Mouse (Mus musculus) CD4-positive, CD25-positive, alpha-beta regulatory T cell, adult 2 months (primary cell): Measurements from ENCODE around the gene Senp3.
A peak's percentile ranks its signal among the peaks of the same experiment; 100 is the strongest.

Source experiments
- DNase-seq: peaks from one replicate; pipeline ENCODE4 v3.0.0-alpha.2; 2012; ENCODE audit warnings: low read depth, low spot score

Senp3 gene

DNA sequence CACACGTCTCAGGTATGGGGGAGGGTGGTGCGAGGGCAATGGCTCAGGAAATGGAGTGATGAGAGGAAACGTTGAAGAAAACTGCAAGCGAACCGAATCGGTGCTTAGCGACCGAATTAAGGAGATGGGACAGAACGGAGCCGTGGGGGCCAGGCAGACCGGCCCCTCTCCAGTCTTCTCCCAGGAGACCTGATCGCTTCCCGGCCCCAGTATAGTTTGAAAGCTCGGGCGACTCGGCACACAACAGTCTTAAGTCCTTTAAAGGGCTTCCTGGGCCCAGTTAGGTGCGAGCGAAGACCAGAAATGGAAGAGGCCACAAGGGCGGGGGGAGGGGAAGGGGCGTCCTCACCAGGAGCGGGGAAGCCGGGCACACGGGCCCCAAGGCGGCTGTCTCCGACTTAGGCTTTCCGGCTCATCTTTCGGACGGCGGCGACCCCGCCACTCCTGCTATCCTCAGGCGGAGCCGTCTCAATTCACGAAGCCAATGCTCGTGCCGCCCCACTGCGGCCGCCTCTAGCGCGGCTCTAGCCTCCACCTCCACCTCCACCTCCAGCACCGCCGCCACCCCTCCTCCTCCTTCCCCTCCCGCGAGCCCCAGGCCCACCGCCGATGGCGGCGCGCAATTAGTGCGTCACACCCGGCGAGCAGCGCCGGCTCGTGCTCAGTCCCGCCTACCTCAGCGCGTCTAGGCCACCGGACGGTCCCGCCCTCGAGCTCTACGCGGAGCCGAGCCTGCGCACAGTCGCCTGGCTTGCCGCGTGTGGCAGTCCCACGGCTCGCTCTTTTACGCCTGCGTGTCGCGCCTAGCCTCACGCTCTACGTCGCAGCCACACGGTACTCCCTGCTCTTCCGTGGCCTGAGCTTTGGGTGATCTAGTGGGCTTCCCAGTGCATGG lies at the start of gene Senp3:
TSS of gene Senp3 (minus strand) at position 771 of the 895 bp plus-strand sequence.
- peak; percentile 100 for DNase-seq

DNA sequence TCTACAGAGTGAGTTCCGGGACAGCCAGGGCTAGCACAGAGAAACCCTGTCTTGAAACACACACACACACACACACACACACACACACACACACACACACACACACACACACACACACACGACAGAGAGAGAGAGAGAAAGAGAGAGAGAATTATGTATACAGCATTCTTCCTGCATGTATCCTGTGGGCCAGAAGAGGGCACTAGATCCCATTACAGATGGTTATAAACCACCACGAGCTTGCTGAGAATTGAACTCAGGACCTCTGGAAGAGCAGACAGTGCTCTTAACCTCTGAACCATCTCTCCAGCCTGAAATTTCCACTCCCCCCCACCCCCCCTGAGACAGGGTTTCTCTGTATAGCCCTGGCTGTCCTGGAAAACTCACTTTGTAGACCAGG lies 49.5 kb upstream of the Senp3 start:
- peak; percentile 42 for DNase-seq

DNA sequence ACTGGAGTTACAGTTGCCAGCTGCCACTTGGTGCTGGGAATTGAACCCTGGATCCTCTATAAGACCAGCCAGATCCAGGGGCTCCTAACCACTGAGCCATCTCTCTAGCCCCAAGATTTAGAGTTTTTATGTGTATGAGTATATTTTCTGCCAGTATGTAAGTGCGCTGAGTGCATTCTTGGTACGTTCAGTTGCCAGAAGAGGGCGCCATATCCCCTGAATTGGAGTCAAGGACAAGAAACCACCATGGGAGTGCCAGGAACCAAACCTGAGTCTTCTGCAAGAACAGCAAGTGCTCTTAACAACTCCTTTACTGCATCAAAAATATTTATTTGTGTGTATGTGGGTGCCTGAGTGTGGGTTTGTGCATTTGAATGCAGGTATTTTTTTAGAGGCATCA lies 47.2 kb upstream of the Senp3 start:
- DNase-seq: peak; percentile 85

DNA sequence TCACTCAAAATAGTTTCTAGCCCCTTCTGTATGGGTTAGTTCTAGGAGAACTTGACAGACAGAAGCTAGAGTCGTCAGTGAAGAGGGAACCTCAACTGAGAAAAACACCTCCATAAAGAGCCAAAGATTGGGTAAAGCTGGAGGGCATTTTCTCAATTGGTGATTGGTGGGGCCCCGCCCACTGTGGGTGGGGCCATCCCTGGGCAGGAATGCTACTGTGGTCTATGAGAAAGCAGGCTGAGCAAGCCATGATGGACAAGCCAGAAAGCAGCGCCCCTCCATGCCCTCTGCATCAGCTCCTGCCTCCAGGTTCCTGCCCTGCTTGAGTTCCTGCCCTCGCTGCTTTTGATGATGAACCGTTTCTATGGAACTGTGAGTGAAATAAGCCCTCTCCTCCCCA lies 44.1 kb upstream of the Senp3 start:
- DNase-seq: no peak

DNA sequence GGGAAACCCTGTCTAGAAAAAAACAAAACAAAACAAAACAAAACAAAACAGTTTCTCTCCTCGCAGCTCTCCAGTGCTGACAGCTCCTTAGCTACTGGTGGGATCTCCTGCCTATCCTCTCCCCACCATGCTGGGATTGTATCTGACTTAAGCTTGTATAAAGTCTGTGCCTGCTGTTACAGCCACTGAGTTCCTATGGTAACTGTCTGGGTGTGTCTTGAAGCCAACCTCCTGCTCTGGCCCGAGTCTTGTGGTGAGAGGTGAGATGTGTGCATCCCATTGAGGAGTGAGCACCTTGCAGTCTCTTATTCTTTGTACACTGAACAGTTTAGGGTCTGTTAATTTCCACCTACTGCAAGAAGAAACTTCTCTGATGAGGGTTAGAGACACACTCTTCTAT lies 41.2 kb upstream of the Senp3 start:
- DNase-seq: no peak

DNA sequence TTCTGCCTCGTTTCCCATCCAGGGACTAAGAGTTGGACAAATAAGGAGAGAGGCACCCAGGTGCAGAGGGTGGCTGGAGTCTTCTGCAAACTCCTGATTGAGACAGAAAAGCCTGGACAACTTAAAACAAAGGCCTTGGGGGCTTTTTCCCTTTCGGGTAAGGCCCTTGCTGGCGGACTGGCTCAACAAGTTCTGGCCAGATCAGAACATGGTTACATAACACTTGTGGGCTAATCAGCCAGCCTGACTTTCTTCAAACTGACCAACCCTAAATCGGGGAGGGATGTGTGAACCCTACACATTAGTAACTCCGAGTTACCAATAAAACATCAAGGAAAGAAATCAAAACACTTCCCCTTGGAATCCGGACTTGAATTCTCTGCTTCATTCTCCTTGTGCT lies 39.0 kb upstream of the Senp3 start:
- DNase-seq: no peak

DNA sequence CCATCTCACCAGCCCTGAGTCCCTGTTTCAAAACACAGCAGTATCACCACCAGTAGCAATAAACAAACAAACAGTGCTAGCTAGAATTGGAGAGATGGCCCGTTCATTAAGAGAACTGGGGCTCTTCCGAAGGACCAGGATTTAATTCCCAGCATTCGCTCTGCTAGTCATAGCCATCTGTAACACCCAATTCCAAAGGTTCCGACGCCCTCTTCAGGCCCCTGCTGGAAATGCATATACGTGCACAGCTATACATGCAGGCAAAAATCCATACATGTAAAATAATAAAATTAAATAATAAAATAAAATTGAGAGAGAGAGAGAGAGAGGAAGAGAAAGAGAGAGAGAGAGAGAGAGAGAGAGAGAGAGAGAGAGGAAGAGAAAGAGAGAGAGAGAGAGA lies 37.5 kb upstream of the Senp3 start:
- DNase-seq: no peak

DNA sequence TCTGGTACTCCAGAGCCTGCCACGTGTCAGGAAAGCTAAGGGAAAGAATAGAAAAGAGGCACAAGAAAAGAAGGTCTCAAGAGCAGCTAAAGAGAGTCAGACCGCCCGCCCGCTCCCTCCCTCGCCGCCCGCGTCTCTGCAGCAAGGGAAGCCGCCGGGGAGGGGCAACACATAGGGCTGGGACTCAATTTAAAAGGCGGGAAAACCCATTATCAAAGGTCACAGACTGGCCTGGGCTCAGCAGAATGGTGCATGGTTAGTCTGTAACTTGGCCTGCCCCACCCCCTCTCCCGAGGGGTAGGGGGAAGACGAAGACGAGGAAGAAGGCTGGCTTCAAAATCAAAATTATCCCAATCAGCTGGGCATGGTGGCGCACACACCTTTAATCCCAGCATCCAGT lies 36.8 kb upstream of the Senp3 start:
- DNase-seq: no peak

DNA sequence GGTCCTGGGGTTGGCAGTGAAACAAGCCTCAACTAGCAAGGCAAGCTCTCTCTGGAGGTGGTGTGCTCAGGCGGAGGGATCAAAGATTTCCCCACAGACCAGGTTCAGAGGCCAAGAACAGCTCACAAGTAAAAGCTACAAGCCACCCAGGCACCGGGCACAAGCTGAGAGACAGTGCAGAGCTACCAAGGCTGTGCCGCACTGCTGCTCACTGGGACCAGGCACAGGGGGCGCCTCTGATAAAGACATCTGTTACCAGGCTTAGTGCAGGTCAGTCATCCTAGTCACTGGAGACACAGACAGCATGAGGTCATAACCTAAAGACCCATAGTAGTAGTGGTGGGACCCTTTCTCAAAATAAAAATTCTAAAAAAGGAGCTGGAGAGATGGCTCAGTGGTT lies 35.1 kb upstream of the Senp3 start:
- no peak for DNase-seq

DNA sequence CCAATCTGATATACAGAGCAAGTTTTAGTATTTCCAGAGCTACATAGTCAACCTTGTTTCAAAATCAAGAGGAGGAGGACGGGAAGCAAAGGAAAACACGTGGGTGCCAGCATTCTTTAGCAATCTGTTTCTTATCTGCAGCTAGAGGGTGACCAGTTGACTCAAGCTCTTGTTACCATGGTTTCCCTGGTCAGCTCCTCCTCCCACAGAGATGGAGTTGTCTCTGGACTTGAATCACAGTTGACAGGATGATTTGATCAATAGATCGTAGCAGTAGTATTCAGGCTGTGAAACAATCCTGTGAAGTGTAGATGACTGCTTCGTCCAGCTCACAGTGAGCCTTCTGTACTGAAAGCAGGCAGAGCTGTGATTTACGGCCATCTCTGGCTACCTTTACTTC lies 34.0 kb upstream of the Senp3 start:
- DNase-seq: no peak

DNA sequence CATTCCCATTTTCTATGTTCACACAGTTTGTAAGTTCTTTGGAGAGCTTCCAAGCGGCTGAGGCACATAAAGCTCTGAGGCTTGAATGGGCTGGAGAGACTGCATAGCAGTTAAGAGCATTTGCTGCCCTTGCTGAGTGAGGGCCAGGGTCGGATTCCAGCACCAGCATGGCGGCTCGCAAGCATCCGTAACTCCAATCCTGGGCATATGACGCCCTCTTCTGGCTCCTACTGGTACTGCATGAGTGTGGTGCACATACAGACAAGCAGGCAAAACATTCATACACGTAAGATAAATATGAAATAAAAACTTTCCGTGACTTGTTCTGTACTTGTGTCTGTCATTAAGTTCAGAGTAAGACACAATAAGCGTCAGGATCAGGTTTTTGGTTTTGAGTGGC lies 33.6 kb upstream of the Senp3 start:
- peak; percentile 49 for DNase-seq

DNA sequence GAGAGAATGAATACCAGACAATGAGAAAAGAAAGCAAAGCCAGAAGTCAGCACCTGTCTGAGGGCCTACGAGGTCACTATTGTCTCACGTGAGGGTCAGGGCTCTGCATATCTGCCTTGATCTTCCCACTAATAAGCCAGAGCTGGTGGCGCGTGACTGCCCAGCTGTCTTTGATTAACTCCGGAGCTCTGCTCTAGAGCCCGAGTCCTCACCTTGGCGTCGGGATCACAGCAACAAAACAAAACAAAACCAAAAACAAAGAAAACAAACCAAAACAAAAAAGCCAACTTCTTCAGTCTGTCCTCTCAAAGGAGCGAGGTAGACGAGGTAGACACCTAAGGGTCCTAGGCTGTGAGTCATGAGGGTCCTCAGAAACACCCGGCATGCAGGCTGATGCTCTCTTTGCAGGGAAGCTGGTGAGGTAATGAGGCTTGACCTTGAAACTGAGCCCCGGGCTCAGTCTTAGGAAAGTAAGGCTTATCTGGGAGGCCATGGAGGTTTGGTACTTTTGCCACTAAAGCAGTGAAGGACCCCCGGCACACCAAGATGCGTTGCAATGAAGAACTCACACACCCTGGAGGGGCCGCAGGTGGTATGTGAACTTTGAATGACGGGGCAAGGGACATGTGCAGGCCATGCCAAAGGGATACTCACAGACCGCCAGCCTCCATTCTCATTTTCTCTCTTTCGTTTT lies 32.9 kb upstream of the Senp3 start:
- DNase-seq: no peak

DNA sequence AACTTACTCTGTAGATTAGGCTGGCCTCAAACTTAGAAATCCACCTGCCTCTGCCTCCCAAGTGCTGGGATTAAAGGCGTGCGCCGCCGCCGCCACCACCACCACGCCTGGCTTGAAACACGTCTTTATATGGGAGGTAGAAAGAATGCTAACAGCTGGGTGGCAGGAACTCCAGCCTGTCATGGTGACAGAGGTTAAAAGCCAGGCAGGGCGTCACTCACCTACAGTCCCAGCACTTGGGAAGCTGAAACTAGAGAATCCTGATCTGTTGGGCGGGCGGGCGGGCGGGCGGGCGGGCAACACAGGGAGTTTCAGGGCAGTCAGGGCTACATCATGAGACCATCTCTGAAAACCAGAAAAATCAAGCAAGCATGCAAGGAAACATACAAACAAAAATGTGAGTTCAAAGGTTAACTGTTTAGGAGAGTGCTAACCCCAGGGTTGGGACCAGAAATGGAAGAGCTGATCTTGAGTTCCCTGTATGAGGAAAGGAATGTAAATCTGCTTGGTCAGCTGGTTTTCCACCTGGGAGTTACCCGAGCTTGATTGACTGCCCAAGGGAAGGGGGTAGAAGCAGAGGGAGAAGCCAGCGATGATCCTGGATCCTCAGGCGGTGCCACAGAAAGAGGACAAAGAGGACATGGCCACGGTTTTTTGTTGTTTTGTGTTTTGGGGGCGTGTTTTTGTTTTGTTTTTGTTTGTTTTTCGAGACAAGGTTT lies 31.2 kb upstream of the Senp3 start:
- DNase-seq: no peak

DNA sequence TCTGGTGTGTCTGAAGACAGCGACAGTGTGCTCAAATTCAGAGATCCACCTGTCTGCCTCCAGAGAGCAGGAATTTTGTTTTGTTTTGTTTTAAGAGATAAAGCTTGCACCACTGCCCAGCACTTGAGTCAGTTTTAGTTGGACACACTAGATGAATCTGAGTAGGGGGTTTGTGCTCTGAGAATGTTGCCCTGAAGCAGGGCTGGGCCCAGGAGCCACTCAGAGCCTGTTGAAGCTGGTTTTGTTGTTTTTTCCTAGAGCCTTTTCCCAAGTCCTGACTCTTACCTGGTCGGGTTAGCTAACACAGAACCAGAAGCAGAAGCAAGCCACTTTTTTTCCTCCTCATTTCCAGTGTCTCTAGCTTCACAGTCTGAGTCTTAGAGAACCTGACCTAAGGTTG lies 29.2 kb upstream of the Senp3 start:
- no peak for DNase-seq

DNA sequence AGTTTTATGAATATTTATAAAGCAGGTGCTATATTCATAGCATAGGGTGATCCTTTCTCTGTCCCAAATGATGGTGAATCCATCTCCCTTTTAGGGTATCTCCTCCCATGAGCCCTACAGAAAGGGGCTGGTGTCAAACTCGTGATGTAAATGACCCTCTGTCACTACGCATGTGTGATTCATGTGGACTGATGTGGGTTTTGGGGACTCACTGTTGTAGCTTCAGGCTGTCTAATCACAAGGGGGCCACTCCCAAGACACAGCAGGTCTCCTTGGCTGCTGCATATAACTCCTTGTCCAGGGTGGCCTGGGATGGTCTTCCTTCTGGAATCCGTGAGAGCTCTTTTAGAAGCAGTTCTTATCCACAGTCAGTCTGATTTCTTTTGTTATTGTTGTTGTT lies 28.6 kb upstream of the Senp3 start:
- DNase-seq: no peak

DNA sequence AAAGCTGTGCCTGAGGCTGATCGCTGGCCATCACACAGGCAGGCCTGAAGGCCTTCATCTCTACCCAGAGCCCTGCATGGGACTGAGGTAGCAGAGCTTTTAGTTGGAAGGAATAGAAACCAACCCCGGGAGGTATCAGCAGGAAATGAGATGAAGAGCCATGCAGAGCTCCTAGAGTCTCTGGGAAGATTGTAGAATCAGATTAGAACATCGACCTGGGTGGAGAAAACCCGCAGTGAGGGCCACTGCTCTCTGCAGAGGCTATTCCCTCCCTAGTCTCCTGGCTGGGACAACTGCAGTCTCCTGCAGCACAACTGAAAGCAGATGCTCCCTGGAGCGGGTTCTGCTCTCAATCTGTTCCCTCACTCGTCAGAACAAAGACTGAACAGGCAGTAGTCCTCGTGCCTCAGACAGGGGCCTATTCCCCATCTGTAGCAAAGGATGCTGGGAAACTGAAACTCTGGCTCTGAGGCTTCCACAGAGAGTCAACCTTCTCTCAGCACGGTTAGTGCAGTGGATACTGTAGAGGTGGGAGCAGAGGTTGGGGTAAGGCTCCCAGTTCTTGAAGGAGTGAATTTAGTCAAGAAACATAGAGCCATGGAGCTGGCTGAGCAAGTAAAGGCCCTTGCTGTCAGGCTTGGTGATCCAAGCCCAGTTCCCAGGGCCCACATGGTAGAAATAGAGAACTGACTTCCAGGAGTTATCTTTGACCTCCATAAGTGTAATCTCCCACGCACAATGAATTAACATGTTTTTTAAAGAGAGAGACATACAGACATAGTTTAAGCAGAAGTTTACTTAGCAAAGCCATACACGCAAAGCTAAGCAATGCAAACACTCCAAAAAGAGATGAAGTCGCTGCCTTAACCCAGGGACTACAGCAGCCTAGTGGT lies 27.9 kb upstream of the Senp3 start:
- DNase-seq: no peak

DNA sequence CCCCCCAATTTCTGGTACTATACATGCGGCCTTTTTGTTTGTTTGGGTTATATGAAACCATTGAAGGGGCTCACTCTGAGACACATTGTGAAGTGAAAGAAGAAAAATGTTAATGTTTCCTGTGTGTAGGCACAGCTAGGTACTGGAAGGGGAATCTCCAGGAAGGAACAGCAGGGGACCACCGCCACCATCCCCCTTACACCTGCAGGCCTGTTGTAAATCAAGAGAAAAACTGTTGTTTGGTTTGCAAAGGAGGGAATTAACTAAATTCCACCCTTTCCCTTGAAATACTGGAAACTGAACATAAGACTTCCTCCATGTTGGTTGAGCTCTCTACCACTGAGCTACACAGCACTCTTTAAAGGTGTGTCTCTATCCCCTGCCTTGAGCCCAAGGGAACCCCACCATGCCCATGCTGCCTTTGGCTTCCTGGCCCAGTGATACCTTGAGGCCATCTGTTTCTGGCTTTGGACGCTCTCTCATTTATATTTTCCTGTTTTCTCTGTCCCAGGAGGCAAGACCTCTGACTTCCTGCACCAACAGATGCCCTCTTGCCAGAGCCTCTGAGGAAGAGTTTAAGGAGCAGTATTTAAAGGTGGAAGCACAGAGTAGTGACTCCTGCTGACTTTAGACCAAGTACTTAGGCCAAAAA lies 26.9 kb upstream of the Senp3 start:
- no peak for DNase-seq

DNA sequence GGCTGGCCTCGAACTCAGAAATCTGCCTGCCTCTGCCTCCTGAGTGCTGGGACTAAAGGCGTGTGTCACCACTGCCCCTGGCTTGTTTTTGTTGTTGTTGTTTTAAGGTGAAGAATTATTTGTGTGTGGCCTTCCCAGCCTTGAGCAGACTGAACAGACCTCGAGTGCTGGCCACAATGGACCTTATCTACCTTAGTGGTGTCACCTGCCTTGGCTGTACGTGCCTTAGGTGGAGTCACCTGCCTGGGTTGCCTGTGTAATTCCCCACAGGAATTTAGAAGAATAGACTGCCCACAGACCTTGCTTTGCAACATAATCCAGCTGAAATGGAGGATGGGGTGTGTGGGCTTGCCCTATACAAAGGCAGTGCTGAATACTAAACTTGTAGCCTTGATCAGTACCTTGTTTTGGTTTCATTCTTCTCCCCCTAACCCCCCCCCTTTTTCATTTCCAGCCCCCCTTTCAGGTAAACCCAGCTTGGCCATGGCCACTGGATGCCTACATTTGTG lies 26.0 kb upstream of the Senp3 start:
- DNase-seq: no peak

DNA sequence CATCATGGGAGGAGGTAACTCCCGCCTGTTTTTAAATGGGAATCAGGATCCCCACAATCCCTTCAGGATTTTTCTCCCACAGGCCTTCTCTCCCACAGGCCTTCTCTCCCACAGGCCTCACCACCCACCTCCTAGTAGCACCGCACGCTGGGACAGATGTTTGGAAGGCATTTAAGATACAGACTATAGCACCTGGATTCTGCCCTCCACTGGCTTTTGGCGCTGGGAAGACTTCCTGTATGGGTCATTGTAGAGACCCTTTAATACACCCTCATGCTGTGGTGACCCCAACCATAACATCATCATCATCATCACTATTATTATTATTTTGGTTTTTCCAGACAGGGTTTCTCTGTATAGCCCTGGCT lies 25.6 kb upstream of the Senp3 start:
- no peak for DNase-seq

DNA sequence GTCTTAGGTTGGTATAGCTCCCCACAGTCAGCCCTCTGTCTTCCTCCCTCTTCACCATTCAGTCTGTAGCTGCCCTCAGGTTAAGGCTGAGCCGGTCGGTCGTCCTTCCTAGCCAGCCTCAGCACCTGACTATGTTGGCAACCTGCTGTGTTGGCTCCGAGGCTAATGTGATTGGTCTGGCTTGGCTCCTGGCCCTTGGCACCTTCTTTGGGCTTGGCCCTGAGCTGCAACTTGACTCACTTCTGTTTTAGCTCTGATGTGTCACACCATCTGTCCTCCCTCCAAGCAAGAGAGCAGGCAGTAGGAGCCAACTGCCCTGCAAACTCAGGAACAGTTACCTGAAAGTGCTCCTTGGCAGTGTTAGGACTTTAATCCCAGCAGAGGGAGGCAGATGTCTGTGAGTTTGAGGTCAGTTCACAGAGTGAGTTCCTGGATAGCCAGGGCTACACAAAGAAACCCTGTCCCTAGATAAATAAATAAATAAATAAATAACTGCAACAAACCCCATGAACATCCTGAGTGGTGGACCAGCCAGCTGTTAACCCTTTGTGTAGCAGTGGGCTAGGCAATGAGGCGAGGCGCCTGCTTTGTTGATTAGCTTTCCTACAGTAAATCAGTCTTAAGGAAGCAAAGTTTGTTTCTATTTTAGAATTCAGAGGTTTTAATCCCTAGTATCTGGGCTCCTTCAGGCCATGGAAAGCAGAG lies 25.0 kb upstream of the Senp3 start:
- no peak for DNase-seq
